29 mouse cellular contexts compared by ENCODE assay signal in genomic region chr2:113820117-113820516, GRCm38 (mm10). TPM values are rescaled to one million over a fixed set of nuclear protein-coding genes. Genes with fewer than 3 reads are reported as not detected.
A peak's percentile ranks its signal among the peaks of the same experiment; 100 is the strongest.
DNase-seq lines count a peak whose midpoint lies in the region; ATAC-seq and TF ChIP-seq lines count a peak whose summit lies in the region.
"Had no signal": no experiment of that assay in that cellular context is flagged by ENCODE, and none has a peak within 500 bp of the region (broad histone marks: within the 10 kb centered on the region; RNA-seq: fewer than 3 reads in every experiment).

No protein-coding gene starts in this region.

- H3K27ac ChIP-seq in heart, embryonic 11.5 days (ENCODE audit: low read depth, low read length): no peak overlapping the region
- no peak overlapping the region for H3K27ac ChIP-seq in liver, adult 2 months (replicated peaks; ENCODE audit: insufficient read depth, low read depth, low read length)
- H3K27ac ChIP-seq in liver, embryonic 11.5 days (ENCODE audit: low read depth, low read length): no peak overlapping the region
- H3K27ac ChIP-seq: embryonic facial prominence, embryonic 10.5 days; embryonic facial prominence, embryonic 15.5 days; forebrain, embryonic 12.5 days; hindbrain, embryonic 14.5 days; kidney, embryonic 15.5 days; limb, embryonic 12.5 days; liver, embryonic 13.5 days; lung, embryonic 15.5 days; neural tube, embryonic 15.5 days had no signal

- no peak for TF ChIP-seq CTCF in liver, adult 2 months (IDR thresholded peaks at IDR 0.05; ENCODE audit: low read depth, low read length)

- 88% methylated on average over 15 of the region's 15 CpGs for whole genome bisulfite sequencing in heart, embryonic 11.5 days (ENCODE audit: insufficient replicate concordance)
- 93% methylated on average over 15 of the region's 15 CpGs for WGBS in liver, adult 2 months
- WGBS in liver, embryonic 11.5 days: 90% methylated on average over 15 of the region's 15 CpGs

- no peak overlapping the region for H3K4me3 ChIP-seq in heart, embryonic 11.5 days (ENCODE audit: low read depth, low read length)
- no peak overlapping the region for H3K4me3 ChIP-seq in liver, adult 2 months (ENCODE audit: insufficient read depth, low read depth, low read length)
- no peak overlapping the region for H3K4me3 ChIP-seq in liver, embryonic 11.5 days (ENCODE audit: low read depth, low read length)
- H3K4me3 ChIP-seq: embryonic facial prominence, embryonic 10.5 days; embryonic facial prominence, embryonic 15.5 days; forebrain, embryonic 12.5 days; kidney, embryonic 15.5 days; limb, embryonic 12.5 days; liver, embryonic 13.5 days; lung, embryonic 15.5 days; neural tube, embryonic 15.5 days had no signal

- no peak for ATAC-seq in heart, embryonic 11.5 days (replicated peaks; ENCODE audit: insufficient number of reproducible peaks, low FRiP score, low TSS enrichment)
- no peak for ATAC-seq in liver, embryonic 11.5 days (replicated peaks; ENCODE audit: low FRiP score)
- ATAC-seq: forebrain, postnatal 0 days had no signal

- no peak overlapping the region for H3K4me2 ChIP-seq in heart, embryonic 11.5 days
- no peak overlapping the region for H3K4me2 ChIP-seq in liver, embryonic 11.5 days
- H3K4me2 ChIP-seq: embryonic facial prominence, embryonic 15.5 days; forebrain, embryonic 12.5 days; hindbrain, embryonic 14.5 days; kidney, embryonic 15.5 days; limb, embryonic 12.5 days; liver, embryonic 13.5 days; lung, embryonic 15.5 days; neural tube, embryonic 15.5 days had no signal

- DNase-seq in heart, adult 11 months: peak; percentile 94
- DNase-seq in liver, adult 2 months (ENCODE audit: extremely low read depth, low read depth, low spot score): peak; percentile 11
- no peak for DNase-seq in liver, embryonic 11.5 days (ENCODE audit: low spot score)
- DNase-seq in spleen, postnatal 36 days (ENCODE audit: low spot score in 2 of 2): peak; percentile 16 to 20
- no peak for DNase-seq in spleen, adult 12 weeks (ENCODE audit: low spot score)
- peak; percentile 27 for DNase-seq in splenic B cell, adult 2 months (ENCODE audit: low read depth, low spot score)
- DNase-seq in Muller cell, postnatal 12 days (ENCODE audit: inconsistent ontology term): no peak
- DNase-seq: adrenal gland, postnatal 25 days; cerebellum, adult 11-12 months; cerebellum, postnatal 14 days; forebrain, postnatal 0 days; gastrocnemius, postnatal 10 days; heart, postnatal 4 days; kidney, adult 18-20 months; kidney, postnatal 25 days; liver, embryonic 13.5 days; midbrain, embryonic 14.5 days; retina, postnatal 1 day; right cerebral cortex, postnatal 25 days; thymus, postnatal 14 days had no signal

- TF ChIP-seq POLR2A in liver, adult 2 months (IDR thresholded peaks at IDR 0.05; ENCODE audit: extremely low read depth, insufficient read depth, low read length): no peak

- no peaks in the 10 kb centered on the region for H3K36me3 ChIP-seq in heart, embryonic 11.5 days (ENCODE audit: control insufficient read depth, insufficient read depth, low read length)
- H3K36me3 ChIP-seq in liver, adult 2 months (ENCODE audit: control insufficient read depth, insufficient read depth, low read length): no peaks in the 10 kb centered on the region
- no peaks in the 10 kb centered on the region for H3K36me3 ChIP-seq in liver, embryonic 11.5 days (ENCODE audit: control insufficient read depth, insufficient read depth, low read length)
- H3K36me3 ChIP-seq in splenic B cell, adult 2 months (ENCODE audit: control insufficient read depth, insufficient read depth, low read length, poor library complexity, severe bottlenecking): no peaks in the 10 kb centered on the region
- H3K36me3 ChIP-seq: embryonic facial prominence, embryonic 10.5 days; embryonic facial prominence, embryonic 15.5 days; kidney, embryonic 15.5 days; limb, embryonic 12.5 days; liver, embryonic 13.5 days; lung, embryonic 15.5 days had no signal

- no peaks in the 10 kb centered on the region for H3K27me3 ChIP-seq in heart, embryonic 11.5 days (ENCODE audit: control insufficient read depth, insufficient read depth, low read length)
- H3K27me3 ChIP-seq in liver, adult 2 months (ENCODE audit: control insufficient read depth, insufficient read depth, low read length): no peaks in the 10 kb centered on the region
- no peaks in the 10 kb centered on the region for H3K27me3 ChIP-seq in liver, embryonic 11.5 days (replicated peaks; ENCODE audit: control insufficient read depth, insufficient read depth, low read length)
- no peaks in the 10 kb centered on the region for H3K27me3 ChIP-seq in splenic B cell, adult 2 months (ENCODE audit: control insufficient read depth, insufficient read depth, low read length, poor library complexity, severe bottlenecking)
- H3K27me3 ChIP-seq: embryonic facial prominence, embryonic 15.5 days; forebrain, embryonic 12.5 days; kidney, embryonic 15.5 days; limb, embryonic 12.5 days; liver, embryonic 13.5 days; lung, embryonic 15.5 days; neural tube, embryonic 15.5 days had no signal

- no peaks in the 10 kb centered on the region for H3K9me3 ChIP-seq in heart, embryonic 11.5 days (replicated peaks; ENCODE audit: control insufficient read depth, low read length)
- 0 out of 2 replicates have a peak, but pooled peaks cover 2% of the 10 kb centered on the region for H3K9me3 ChIP-seq in liver, embryonic 11.5 days (ENCODE audit: control insufficient read depth, low read length)
- H3K9me3 ChIP-seq: embryonic facial prominence, embryonic 10.5 days; embryonic facial prominence, embryonic 15.5 days; forebrain, embryonic 12.5 days; kidney, embryonic 15.5 days; limb, embryonic 12.5 days; liver, embryonic 13.5 days; lung, embryonic 15.5 days; neural tube, embryonic 15.5 days had no signal

- H3K4me1 ChIP-seq in heart, embryonic 11.5 days (ENCODE audit: control insufficient read depth, insufficient read depth, low read length): no peaks in the 10 kb centered on the region
- H3K4me1 ChIP-seq in liver, adult 2 months (ENCODE audit: control insufficient read depth, insufficient read depth, low read length): no peaks in the 10 kb centered on the region
- H3K4me1 ChIP-seq in liver, embryonic 11.5 days (replicated peaks; ENCODE audit: control insufficient read depth, insufficient read depth, low read length): no peaks in the 10 kb centered on the region
- H3K4me1 ChIP-seq: liver, embryonic 13.5 days; lung, embryonic 15.5 days had no signal

- no peaks in the 10 kb centered on the region for H3K79me2 ChIP-seq in liver, adult 2 months (ENCODE audit: control insufficient read depth, insufficient read depth, low read length)

- no peak overlapping the region for H3K9ac ChIP-seq in heart, embryonic 11.5 days (ENCODE audit: low read depth, low read length)
- H3K9ac ChIP-seq in liver, adult 2 months (ENCODE audit: low read depth, low read length): no peak overlapping the region
- H3K9ac ChIP-seq in liver, embryonic 11.5 days (ENCODE audit: low read depth, low read length): no peak overlapping the region
- H3K9ac ChIP-seq: embryonic facial prominence, embryonic 15.5 days; forebrain, embryonic 12.5 days; forebrain, postnatal 0 days; hindbrain, embryonic 14.5 days; kidney, embryonic 15.5 days; limb, embryonic 12.5 days; liver, embryonic 13.5 days; lung, embryonic 15.5 days; neural tube, embryonic 15.5 days had no signal

RNA-seq across cellular contexts. Expression of gene Scg5, which starts 8.8 kb away (rescaled TPM):
- polyA plus RNA-seq in heart, embryonic 11.5 days (2014; fragmentation: Nextera tagmentation; extraction: Ambion mirVana): 0.73 and 0.77 TPM in 2 replicates
- total RNA-seq in liver, adult 2 months (2014; rRNA removed): 0.20 TPM in 1 of 2 replicates, not detected in the other
- polyA plus RNA-seq in liver, adult 2 months (2012; rRNA removed): 0.07 TPM in 1 of 2 replicates, not detected in the other
- 0.32 and 0.44 TPM in 2 replicates for polyA plus RNA-seq in liver, embryonic 11.5 days (2014; fragmentation: Nextera tagmentation; extraction: Ambion mirVana)

RNA-seq across cellular contexts. Expression of gene Arhgap11a, which starts 28.3 kb away (rescaled TPM):
- 3.9 and 5.7 TPM in 2 replicates for polyA plus RNA-seq in heart, embryonic 11.5 days (2014; fragmentation: Nextera tagmentation; extraction: Ambion mirVana)
- 0.55 and 1.0 TPM in 2 replicates for total RNA-seq in liver, adult 2 months (2014; rRNA removed)
- polyA plus RNA-seq in liver, adult 2 months (2012; rRNA removed): 0.19 and 0.21 TPM in 2 replicates
- polyA plus RNA-seq in liver, embryonic 11.5 days (2014; fragmentation: Nextera tagmentation; extraction: Ambion mirVana): 5.9 and 7.1 TPM in 2 replicates

Comparison
In these comparisons a context has a peak if more than half of its experiments do, and no peak if none do; other contexts are left out.
1. DNase-seq: peak in heart, adult 11 months (single experiment), liver, adult 2 months (single experiment), spleen, postnatal 36 days (2 of 2) and splenic B cell, adult 2 months (single experiment); none in liver, embryonic 11.5 days (single experiment), spleen, adult 12 weeks (single experiment) and Muller cell, postnatal 12 days (single experiment).